Mouse (Mus musculus) embryonic facial prominence, embryonic 15.5 days (tissue): ENCODE results near the gene Ube2cbp. TPM values are rescaled to one million over a fixed set of nuclear protein-coding genes. Genes with fewer than 3 reads are reported as not detected.

Experiments
- ATAC-seq: fragments of 200-750 bp; cut with Nextera tagmentation; 2 replicates; pipeline ENCODE4 v1.8.0; 2017; ENCODE audit warnings: low read depth, moderate TSS enrichment; ENCODE audit not compliant: insufficient number of reproducible peaks, low FRiP score, low TSS enrichment
- H3K27ac ChIP-seq: fragments of 300-500 bp; sonication (generic); replicated peaks from 2 replicates; pipeline ENCODE4 v1.5.1; 2015; ENCODE audit warnings: mild to moderate bottlenecking, inconsistent platforms
- H3K27me3 ChIP-seq: fragments of 300-500 bp; sonication (generic); 2 replicates; pipeline ENCODE4 v1.6.1; 2015; ENCODE audit warnings: inconsistent platforms
- H3K36me3 ChIP-seq: fragments of 300-500 bp; sonication (generic); 2 replicates; pipeline ENCODE4 v1.6.1; 2015; ENCODE audit warnings: mild to moderate bottlenecking, inconsistent platforms
- H3K4me1 ChIP-seq: fragments of 300-500 bp; sonication (generic); 2 replicates; pipeline ENCODE4 v1.6.1; 2015; ENCODE audit warnings: inconsistent platforms
- H3K4me2 ChIP-seq: fragments of 300-500 bp; sonication (generic); replicated peaks from 2 replicates; pipeline ENCODE4 v1.6.1; 2015; ENCODE audit warnings: mild to moderate bottlenecking, inconsistent platforms
- H3K4me3 ChIP-seq: fragments of 300-500 bp; sonication (generic); replicated peaks from 2 replicates; pipeline ENCODE4 v1.5.1; 2015; ENCODE audit warnings: mild to moderate bottlenecking, inconsistent platforms
- H3K9ac ChIP-seq: fragments of 300-500 bp; sonication (generic); 2 replicates; pipeline ENCODE4 v1.6.1; 2015; ENCODE audit warnings: inconsistent platforms
- H3K9me3 ChIP-seq: fragments of 300-500 bp; sonication (generic); replicated peaks from 2 replicates; pipeline ENCODE4 v1.6.1; 2016; ENCODE audit warnings: inconsistent platforms
- WGBS: fragments of 180-500 bp; shearing (Covaris S2); methylation state at CpG from one replicate; pipeline ENCODE4 v1.1.7; 2015; 5-methylcytosine and 5-hydroxymethylcytosine counted together
- polyA plus RNA-seq: library from polyadenylated mRNA; unstranded; fragments of >200 nt; fragmentation: Nextera tagmentation; extraction: Ambion mirVana; gene quantifications from 2 replicates; pipeline ENCODE4 v1.2.1, GENCODE M21; 2015

Ube2cbp gene
- polyA plus RNA-seq, 1 experiment from 2014 or later, result 5.5 TPM

GRCm38 (mm10) chr9:86315700-86316099 is 149.1 kb downstream of the Ube2cbp start:
- Histone ChIP-seq H3K36me3 (no peaks in the 10 kb centered on the region), H3K4me1 (no peaks in the 10 kb centered on the region), H3K4me3 (no peak overlapping the region), H3K27me3 (no peaks in the 10 kb centered on the region), H3K9me3 (no peaks in the 10 kb centered on the region), H3K27ac (no peak overlapping the region), H3K9ac (no peak overlapping the region), H3K4me2 (no peak overlapping the region)
- WGBS, result 91% methylated on average over 2 of the region's 2 CpGs
- no peak for ATAC-seq

DNA sequence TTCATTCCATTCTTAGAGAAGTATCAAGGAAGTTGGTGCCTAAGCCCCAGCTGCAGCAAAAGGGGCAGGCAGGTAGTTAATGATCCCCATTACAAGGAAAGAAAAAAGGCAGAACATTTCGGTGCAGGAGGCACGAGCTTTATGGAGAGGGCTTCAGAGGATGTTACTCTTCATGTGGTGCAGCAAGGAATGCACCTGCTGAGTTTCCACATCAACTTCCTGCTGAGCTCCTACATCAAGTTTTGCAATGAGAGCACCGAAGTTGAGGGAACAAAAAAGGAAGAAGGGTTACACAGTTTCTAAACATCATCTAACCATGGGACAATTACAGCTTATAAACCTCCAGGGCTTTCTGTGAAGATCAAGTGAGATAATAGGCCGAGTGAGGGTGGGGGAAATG is 156.1 kb downstream of the Ube2cbp start:
- no peak for ATAC-seq

GRCm38 (mm10) chr9:86306556-86306955 is 158.2 kb downstream of the Ube2cbp start:
- no peak overlapping the region for H3K4me3 ChIP-seq
- no peaks in the 10 kb centered on the region for H3K36me3 ChIP-seq
- no peak overlapping the region for H3K9ac ChIP-seq
- no peaks in the 10 kb centered on the region for H3K27me3 ChIP-seq
- no peak overlapping the region for H3K27ac ChIP-seq
- ATAC-seq, result no peak
- no peaks in the 10 kb centered on the region for H3K9me3 ChIP-seq
- H3K4me2 ChIP-seq, result no peak overlapping the region
- H3K4me1 ChIP-seq, result no peaks in the 10 kb centered on the region
- 89% methylated on average over 2 of the region's 2 CpGs for whole genome bisulfite sequencing

More for the DNA sequence above, 156.1 kb downstream of the Ube2cbp start:
- no peaks in the 10 kb centered on the region for H3K4me1 ChIP-seq
- H3K4me3 ChIP-seq, result no peak overlapping the region
- 54% methylated on average over 4 of the region's 4 CpGs for WGBS
- H3K4me2 ChIP-seq, result no peak overlapping the region
- H3K9me3 ChIP-seq, result no peaks in the 10 kb centered on the region
- H3K36me3 ChIP-seq, result no peaks in the 10 kb centered on the region
- H3K27ac ChIP-seq, result no peak overlapping the region
- H3K27me3 ChIP-seq, result no peaks in the 10 kb centered on the region
- no peak overlapping the region for H3K9ac ChIP-seq

GRCm38 (mm10) chr9:86301407-86301806 is 163.3 kb downstream of the Ube2cbp start:
- Histone ChIP-seq H3K9me3 (no peaks in the 10 kb centered on the region), H3K4me2 (no peak overlapping the region), H3K27ac (no peak overlapping the region), H3K4me1 (no peaks in the 10 kb centered on the region), H3K36me3 (no peaks in the 10 kb centered on the region), H3K27me3 (no peaks in the 10 kb centered on the region), H3K9ac (no peak overlapping the region), H3K4me3 (no peak overlapping the region)
- WGBS, result 75% methylated on average over 6 of the region's 6 CpGs
- no peak for ATAC-seq

DNA sequence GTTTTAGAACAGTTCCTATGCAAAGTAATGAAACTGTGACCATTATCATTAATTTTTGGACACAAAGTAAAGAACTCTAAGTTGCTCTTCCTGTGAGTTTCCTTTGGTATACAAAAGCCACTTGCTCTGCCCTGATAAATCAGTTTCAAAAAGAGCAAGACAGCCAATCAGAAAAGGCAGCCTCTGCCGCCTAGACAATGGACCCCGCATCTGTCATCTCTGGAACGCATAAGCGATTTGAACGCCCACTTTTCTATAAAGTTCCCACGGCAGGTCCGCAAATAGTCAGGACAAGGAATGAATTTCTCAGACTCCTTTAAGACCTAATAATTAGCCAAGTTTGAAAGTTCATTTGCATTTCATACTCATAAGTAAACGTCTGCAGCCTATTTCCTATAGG is 166.2 kb downstream of the Ube2cbp start:
- ATAC-seq, result no peak
- Histone ChIP-seq H3K9me3 (no peaks in the 10 kb centered on the region), H3K4me2 (no peak overlapping the region), H3K36me3 (no peaks in the 10 kb centered on the region), H3K27me3 (no peaks in the 10 kb centered on the region), H3K4me1 (no peaks in the 10 kb centered on the region), H3K9ac (no peak overlapping the region), H3K4me3 (no peak overlapping the region), H3K27ac (no peak overlapping the region)
- WGBS, result 75% methylated on average over 8 of the region's 8 CpGs

GRCm38 (mm10) chr9:86298131-86298530 is 166.6 kb downstream of the Ube2cbp start:
- H3K9ac ChIP-seq, result no peak overlapping the region
- no peaks in the 10 kb centered on the region for H3K4me1 ChIP-seq
- H3K36me3 ChIP-seq, result no peaks in the 10 kb centered on the region
- no peak for ATAC-seq
- H3K4me2 ChIP-seq, result no peak overlapping the region
- H3K27ac ChIP-seq, result no peak overlapping the region
- no peaks in the 10 kb centered on the region for H3K27me3 ChIP-seq
- 36% methylated on average over 5 of the region's 5 CpGs for WGBS
- no peak overlapping the region for H3K4me3 ChIP-seq
- H3K9me3 ChIP-seq, result no peaks in the 10 kb centered on the region

DNA sequence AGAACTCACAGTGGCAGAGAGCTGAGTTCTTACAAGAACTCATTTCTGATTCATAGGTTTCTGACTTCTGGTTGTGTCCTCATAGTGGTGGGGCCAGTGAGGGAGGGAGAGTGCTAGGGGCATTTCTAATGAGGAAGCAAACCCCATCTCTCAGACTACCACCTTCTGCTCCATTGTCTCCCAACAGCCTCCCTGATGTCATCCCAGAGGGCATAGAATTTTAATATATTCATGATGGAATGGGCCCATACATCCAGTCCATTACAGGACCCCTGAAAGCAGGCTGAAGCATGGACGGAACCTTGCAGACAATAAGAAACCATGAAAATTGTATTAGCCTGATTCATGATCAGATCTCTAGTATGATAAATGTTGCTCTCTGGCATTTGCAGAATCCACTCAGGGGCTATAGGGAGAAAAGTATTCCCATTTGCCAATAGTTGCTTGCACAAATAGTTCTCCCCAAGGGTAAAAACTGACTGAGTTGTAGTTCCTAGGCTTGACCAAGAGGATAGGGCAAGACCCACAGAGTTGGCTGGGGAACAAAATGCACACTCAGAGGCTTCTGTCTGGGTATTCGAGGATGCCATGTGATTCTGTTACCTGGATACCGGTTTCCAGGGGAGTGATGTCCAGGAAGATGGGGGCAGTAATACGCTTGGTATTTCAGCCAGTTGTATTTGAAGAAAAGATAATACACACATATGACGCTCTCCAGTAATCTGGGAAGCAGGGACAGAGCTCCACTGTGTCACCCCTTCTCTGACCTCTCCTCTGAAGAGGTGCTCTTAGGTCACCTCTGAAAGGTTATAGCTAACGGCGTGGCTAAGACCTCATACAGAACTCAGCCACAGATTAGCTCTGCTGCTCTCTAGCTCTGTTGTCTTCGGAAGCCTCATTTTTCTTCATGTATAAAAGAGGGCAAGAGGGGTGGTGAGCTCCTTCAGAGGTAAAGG is 167.8 kb downstream of the Ube2cbp start:
- 85% methylated on average over 8 of the region's 8 CpGs for WGBS
- Histone ChIP-seq H3K4me2 (no peak overlapping the region), H3K9ac (no peak overlapping the region), H3K4me1 (no peaks in the 10 kb centered on the region), H3K4me3 (no peak overlapping the region), H3K9me3 (no peaks in the 10 kb centered on the region), H3K27me3 (no peaks in the 10 kb centered on the region), H3K27ac (no peak overlapping the region), H3K36me3 (no peaks in the 10 kb centered on the region)
- no peak for ATAC-seq

DNA sequence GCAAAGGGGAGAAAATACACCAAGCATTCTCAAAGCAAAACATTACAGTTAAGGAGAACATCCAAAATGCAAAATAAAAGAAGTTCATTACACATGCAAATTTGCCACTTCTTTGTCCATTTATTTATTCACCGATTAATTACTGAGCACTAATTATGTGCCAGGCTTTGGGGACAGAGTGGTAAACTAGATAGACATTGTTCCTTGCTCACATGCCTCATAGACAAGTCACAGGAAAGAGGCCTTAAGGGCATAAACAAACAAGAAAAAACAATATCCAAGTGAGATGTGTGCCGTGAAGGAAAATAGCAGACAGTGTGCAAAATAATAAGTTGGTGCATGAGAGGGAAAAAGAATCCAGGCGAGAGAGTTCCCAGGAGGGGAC is 177.2 kb downstream of the Ube2cbp start:
- H3K27ac ChIP-seq, result no peak overlapping the region
- H3K36me3 ChIP-seq, result no peaks in the 10 kb centered on the region
- no peak overlapping the region for H3K9ac ChIP-seq
- WGBS, result 71% methylated on average over 3 of the region's 3 CpGs
- no peaks in the 10 kb centered on the region for H3K4me1 ChIP-seq
- no peaks in the 10 kb centered on the region for H3K27me3 ChIP-seq
- H3K4me3 ChIP-seq, result no peak overlapping the region
- H3K9me3 ChIP-seq, result 0 out of 2 replicates have a peak, but pooled peaks cover 3% of the 10 kb centered on the region
- no peak for ATAC-seq
- no peak overlapping the region for H3K4me2 ChIP-seq

DNA sequence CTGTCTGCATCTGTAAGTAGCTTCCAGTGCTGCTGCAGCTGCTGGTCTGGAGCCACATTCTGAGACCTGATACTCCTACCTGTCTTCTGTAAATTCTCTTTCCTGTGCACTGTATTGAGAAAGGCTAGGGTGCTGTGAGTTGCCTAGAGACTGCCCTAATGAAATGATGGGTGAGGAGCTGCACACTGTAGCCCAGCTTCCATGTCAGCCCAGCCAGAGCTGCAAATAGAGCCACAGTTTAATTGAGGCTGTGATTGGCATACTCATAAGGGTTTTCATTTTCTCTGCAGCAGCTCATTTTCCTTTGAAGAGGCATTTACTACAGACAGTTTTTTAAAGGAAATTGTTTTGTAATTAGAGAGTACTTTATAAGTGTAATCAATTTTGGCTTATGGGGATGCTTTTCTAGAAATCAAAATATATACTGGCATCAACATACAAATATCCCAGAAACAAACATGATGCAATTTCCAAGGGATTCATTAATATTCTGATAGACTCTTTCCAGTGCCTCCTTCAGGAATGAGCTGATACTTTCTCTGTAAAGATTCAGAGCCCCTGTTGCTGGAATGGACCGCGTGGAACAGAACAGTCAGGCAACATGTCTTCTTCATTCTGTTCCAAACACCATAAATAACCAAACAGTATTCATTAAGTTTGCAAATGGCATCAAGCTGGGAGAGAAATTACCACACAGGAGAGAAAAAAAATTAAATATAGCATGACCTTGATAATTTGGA is 177.8 kb downstream of the Ube2cbp start:
- WGBS, result 83% methylated on average over 2 of the region's 2 CpGs

DNA sequence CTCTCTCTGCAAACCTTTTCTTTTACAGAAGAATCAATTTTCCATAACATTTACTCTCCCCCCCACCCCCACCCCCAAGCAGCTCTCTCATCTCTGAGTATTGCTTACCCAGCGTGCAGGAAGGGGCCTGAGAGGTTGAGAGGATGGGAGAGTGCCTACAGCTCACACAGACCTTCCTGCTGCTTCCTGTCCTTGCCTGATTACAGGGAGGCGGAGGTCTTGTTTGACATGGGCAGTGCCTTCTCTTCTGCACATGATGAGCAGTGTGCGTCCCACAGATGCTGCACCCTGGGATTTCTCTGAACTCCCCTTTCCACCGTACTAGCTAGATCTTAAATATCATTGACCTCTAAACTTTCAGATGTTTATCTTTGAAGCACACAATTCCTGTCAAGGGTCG is 182.2 kb downstream of the Ube2cbp start:
- Histone ChIP-seq H3K27ac (no peak overlapping the region), H3K4me3 (no peak overlapping the region), H3K4me1 (no peaks in the 10 kb centered on the region), H3K9ac (no peak overlapping the region), H3K36me3 (no peaks in the 10 kb centered on the region), H3K9me3 (0 out of 2 replicates have a peak, but pooled peaks cover 3% of the 10 kb centered on the region), H3K4me2 (no peak overlapping the region), H3K27me3 (no peaks in the 10 kb centered on the region)
- 69% methylated on average over 5 of the region's 5 CpGs for WGBS
- ATAC-seq, result no peak

More for the DNA sequence above, 177.8 kb downstream of the Ube2cbp start:
- H3K4me1 ChIP-seq, result no peaks in the 10 kb centered on the region
- H3K9ac ChIP-seq, result no peak overlapping the region
- ATAC-seq, result no peak
- no peak overlapping the region for H3K4me3 ChIP-seq
- no peak overlapping the region for H3K4me2 ChIP-seq
- no peaks in the 10 kb centered on the region for H3K27me3 ChIP-seq
- H3K27ac ChIP-seq, result no peak overlapping the region
- no peaks in the 10 kb centered on the region for H3K36me3 ChIP-seq
- 0 out of 2 replicates have a peak, but pooled peaks cover 3% of the 10 kb centered on the region for H3K9me3 ChIP-seq

- Histone ChIP-seq H3K9ac (no peak overlapping the region), H3K4me3 (no peak overlapping the region), H3K4me2 (no peak overlapping the region), H3K36me3 (no peaks in the 10 kb centered on the region), H3K9me3 (0 out of 2 replicates have a peak, but pooled peaks cover 3% of the 10 kb centered on the region), H3K27me3 (no peaks in the 10 kb centered on the region), H3K4me1 (no peaks in the 10 kb centered on the region), H3K27ac (no peak overlapping the region)
- 76% methylated on average over 4 of the region's 4 CpGs for WGBS
- no peak for ATAC-seq
Measured at GRCm38 (mm10) chr9:86281147-86281467, 183.6 kb downstream of the Ube2cbp start.
